8 mouse cellular contexts compared by ENCODE assay signal in genomic region chr17:25876347-25876915, GRCm38 (mm10). TPM values are rescaled to one million over a fixed set of nuclear protein-coding genes. Genes with fewer than 3 reads are reported as not detected.
DNase-seq lines count a peak whose midpoint lies in the region; ATAC-seq lines count a peak whose summit lies in the region.

No protein-coding gene starts in this region.

- no peak overlapping the region for H3K27ac ChIP-seq in brown adipose tissue, adult 24 weeks (replicated peaks; ENCODE audit: low read depth, low read length)
- H3K27ac ChIP-seq in intestine, embryonic 16.5 days (ENCODE audit: low read length) = no peak overlapping the region
- peak overlapping the region; percentile 90 for H3K27ac ChIP-seq in liver, embryonic 16.5 days (ENCODE audit: low read length)

- peak overlapping the region; percentile 75 for H3K9ac ChIP-seq in intestine, embryonic 16.5 days (ENCODE audit: low read depth, low read length)
- peak overlapping the region; percentile 83 for H3K9ac ChIP-seq in liver, embryonic 16.5 days (ENCODE audit: low read depth, low read length)

- peaks cover 8% of the 10 kb centered on the region; the same call in 1 of the 2 replicates for H3K36me3 ChIP-seq in intestine, embryonic 16.5 days (ENCODE audit: control insufficient read depth, insufficient read depth, low read length)
- H3K36me3 ChIP-seq in liver, embryonic 16.5 days (ENCODE audit: control insufficient read depth, insufficient read depth) = no peaks in the 10 kb centered on the region

- H3K4me3 ChIP-seq in brown adipose tissue, adult 24 weeks (ENCODE audit: insufficient read depth, low read depth, low read length) = peak overlapping the region; percentile 87
- peak overlapping the region; percentile 74 for H3K4me3 ChIP-seq in intestine, embryonic 16.5 days (ENCODE audit: low read length)
- H3K4me3 ChIP-seq in liver, embryonic 16.5 days (ENCODE audit: low read depth, low read length) = peak overlapping the region; percentile 85

- H3K4me2 ChIP-seq in intestine, embryonic 16.5 days (ENCODE audit: low read depth, low read length) = peak overlapping the region; percentile 82
- peak overlapping the region; percentile 85 for H3K4me2 ChIP-seq in liver, embryonic 16.5 days (ENCODE audit: low read depth, low read length)

- peaks cover 9% of the 10 kb centered on the region; the same call in 1 of the 2 replicates for H3K4me1 ChIP-seq in brown adipose tissue, adult 24 weeks (ENCODE audit: control insufficient read depth, insufficient read depth, insufficient read length, low read length)
- H3K4me1 ChIP-seq in intestine, embryonic 16.5 days (ENCODE audit: control insufficient read depth, insufficient read depth, low read length) = peaks cover 19% of the 10 kb centered on the region
- H3K4me1 ChIP-seq in liver, embryonic 16.5 days (ENCODE audit: control insufficient read depth, low read depth, low read length) = peaks cover 29% of the 10 kb centered on the region

- no peaks in the 10 kb centered on the region for H3K9me3 ChIP-seq in intestine, embryonic 16.5 days (ENCODE audit: control insufficient read depth, low read length)
- H3K9me3 ChIP-seq in liver, embryonic 16.5 days (replicated peaks; ENCODE audit: control insufficient read depth, low read length) = no peaks in the 10 kb centered on the region

- DNase-seq in embryo, embryonic 10 days (ENCODE audit: low spot score) = peak; percentile 30
- no peak for DNase-seq in embryo, embryonic 9.5 days (ENCODE audit: extremely low spot score)
- DNase-seq in Muller cell, postnatal 12 days (ENCODE audit: inconsistent ontology term) = no peak
- no peak for DNase-seq in frontal cortex, postnatal 10 days (ENCODE audit: low spot score in 2 of 2)
- no peak for DNase-seq in ovary, postnatal 36 days (ENCODE audit: low spot score)

- ATAC-seq in intestine, embryonic 16.5 days = no peak
- peak; percentile 19; the same call in 1 of the 2 replicates for ATAC-seq in liver, embryonic 16.5 days (ENCODE audit: low read depth)

- H3K27me3 ChIP-seq in intestine, embryonic 16.5 days (replicated peaks; ENCODE audit: control insufficient read depth, insufficient read depth, low read length) = no peaks in the 10 kb centered on the region
- no peaks in the 10 kb centered on the region for H3K27me3 ChIP-seq in liver, embryonic 16.5 days (ENCODE audit: control insufficient read depth, insufficient read depth, low read depth, low read length)

- 57% methylated on average over 10 of the region's 10 CpGs for WGBS in intestine, embryonic 16.5 days
- 60% methylated on average over 10 of the region's 10 CpGs for WGBS in liver, embryonic 16.5 days (ENCODE audit: insufficient replicate concordance)

RNA-seq across cellular contexts. Expression of gene Mettl26, which starts 1.6 kb away (rescaled TPM):
- 47.5 and 52.1 TPM in 2 replicates for polyA plus RNA-seq in brown adipose tissue, adult 24 weeks (2012; ENCODE audit: insufficient read depth, insufficient read length, missing spikeins)
- polyA plus RNA-seq in intestine, embryonic 16.5 days (2015; fragmentation: Nextera tagmentation; extraction: Ambion mirVana) = 61.0 and 66.9 TPM in 2 replicates
- polyA plus RNA-seq in liver, embryonic 16.5 days (2015; fragmentation: Nextera tagmentation; extraction: Ambion mirVana) = 47.8 and 50.5 TPM in 2 replicates

RNA-seq across cellular contexts. Expression of gene Wfikkn1, which starts 4.2 kb away (rescaled TPM):
- polyA plus RNA-seq in brown adipose tissue, adult 24 weeks (2012; ENCODE audit: insufficient read depth, insufficient read length, missing spikeins) = not detected in 2 replicates
- polyA plus RNA-seq in intestine, embryonic 16.5 days (2015; fragmentation: Nextera tagmentation; extraction: Ambion mirVana) = 0.16 and 0.55 TPM in 2 replicates
- 0.30 and 0.42 TPM in 2 replicates for polyA plus RNA-seq in liver, embryonic 16.5 days (2015; fragmentation: Nextera tagmentation; extraction: Ambion mirVana)

RNA-seq across cellular contexts. Expression of gene Mcrip2, which starts 7.9 kb away (rescaled TPM):
- polyA plus RNA-seq in brown adipose tissue, adult 24 weeks (2012; ENCODE audit: insufficient read depth, insufficient read length, missing spikeins) = 432 and 445 TPM in 2 replicates
- 79.5 and 89.3 TPM in 2 replicates for polyA plus RNA-seq in intestine, embryonic 16.5 days (2015; fragmentation: Nextera tagmentation; extraction: Ambion mirVana)
- polyA plus RNA-seq in liver, embryonic 16.5 days (2015; fragmentation: Nextera tagmentation; extraction: Ambion mirVana) = 32.8 and 37.0 TPM in 2 replicates

RNA-seq across cellular contexts. Expression of gene Wdr90, which starts 15.1 kb away (rescaled TPM):
- 1.6 and 2.4 TPM in 2 replicates for polyA plus RNA-seq in brown adipose tissue, adult 24 weeks (2012; ENCODE audit: insufficient read depth, insufficient read length, missing spikeins)
- 11.3 and 11.9 TPM in 2 replicates for polyA plus RNA-seq in intestine, embryonic 16.5 days (2015; fragmentation: Nextera tagmentation; extraction: Ambion mirVana)
- 7.2 and 7.8 TPM in 2 replicates for polyA plus RNA-seq in liver, embryonic 16.5 days (2015; fragmentation: Nextera tagmentation; extraction: Ambion mirVana)

RNA-seq across cellular contexts. Expression of gene Rhot2, which starts 31.8 kb away (rescaled TPM):
- polyA plus RNA-seq in brown adipose tissue, adult 24 weeks (2012; ENCODE audit: insufficient read depth, insufficient read length, missing spikeins) = 69.0 and 72.5 TPM in 2 replicates
- polyA plus RNA-seq in intestine, embryonic 16.5 days (2015; fragmentation: Nextera tagmentation; extraction: Ambion mirVana) = 21.5 and 23.2 TPM in 2 replicates
- 11.4 and 12.3 TPM in 2 replicates for polyA plus RNA-seq in liver, embryonic 16.5 days (2015; fragmentation: Nextera tagmentation; extraction: Ambion mirVana)
